Mouse (Mus musculus) testis, adult 2 months (tissue): Measurements from ENCODE around the gene Ctns.

Experiments used
- CTCF ChIP-seq: fragments of 200-500 bp; IDR thresholded peaks from 2 replicates; pipeline ENCODE4 v1.5.1; 2012; ENCODE audit warnings: low read depth, mild to moderate bottlenecking, inconsistent platforms, low read length, moderate library complexity; ENCODE audit not compliant: control insufficient read depth, insufficient read depth, insufficient replicate concordance
- POLR2A ChIP-seq: fragments of 200-500 bp; IDR thresholded peaks from 2 replicates; pipeline ENCODE4 v1.6.1; 2012; ENCODE audit warnings: low read depth, mild to moderate bottlenecking, inconsistent platforms, low read length, moderate library complexity; ENCODE audit not compliant: control insufficient read depth

- no peak for TF ChIP-seq CTCF
- no peak for TF ChIP-seq POLR2A
Observed at GRCm38 (mm10) chr11:73148209-73148608, 50.6 kb downstream of the Ctns start.
